Mouse (Mus musculus): ENCODE results near the gene Itm2a.

The Itm2a gene

GRCm38 (mm10) chrX:107402915-107403912, at the start of gene Itm2a:
TSS of gene Itm2a (minus strand) at chrX:107403376.
- DNase-seq (ENCODE audit: low read depth, low spot score): peak; percentile 70

GRCm38 (mm10) chrX:107435887-107436286, 32.7 kb upstream of the Itm2a start:
- no peak for DNase-seq (ENCODE audit: low read depth, low spot score)

GRCm38 (mm10) chrX:107421304-107421703, 18.1 kb upstream of the Itm2a start:
- no peak for DNase-seq (ENCODE audit: low read depth, low spot score)

DNA sequence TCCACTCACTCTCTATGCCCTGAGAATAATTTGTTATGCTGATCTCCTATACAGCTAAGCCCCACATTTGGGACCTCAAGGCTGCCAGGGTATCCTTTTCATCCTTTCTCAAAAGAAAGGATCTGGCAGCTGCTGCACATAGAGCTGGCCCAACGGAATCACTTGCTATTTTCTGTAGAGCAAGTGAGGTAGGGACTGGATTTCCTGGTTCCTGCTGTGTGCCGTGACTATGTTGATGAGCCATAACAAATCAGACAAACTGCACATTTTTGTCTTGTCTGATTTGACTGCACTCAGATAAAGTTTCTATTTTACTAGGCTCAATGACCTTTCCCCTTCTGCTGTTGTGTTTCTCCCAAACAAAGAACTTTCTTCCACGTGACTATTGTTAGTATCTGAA, 14.2 kb upstream of the Itm2a start:
- peak; percentile 2 for DNase-seq (ENCODE audit: low read depth, low spot score)

GRCm38 (mm10) chrX:107415999-107416398, 12.8 kb upstream of the Itm2a start:
- no peak for DNase-seq (ENCODE audit: low read depth, low spot score)

- DNase-seq (ENCODE audit: low read depth, low spot score): peak; percentile 9
Observed at GRCm38 (mm10) chrX:107402481-107402880, 695 bp downstream of the Itm2a start.

DNA sequence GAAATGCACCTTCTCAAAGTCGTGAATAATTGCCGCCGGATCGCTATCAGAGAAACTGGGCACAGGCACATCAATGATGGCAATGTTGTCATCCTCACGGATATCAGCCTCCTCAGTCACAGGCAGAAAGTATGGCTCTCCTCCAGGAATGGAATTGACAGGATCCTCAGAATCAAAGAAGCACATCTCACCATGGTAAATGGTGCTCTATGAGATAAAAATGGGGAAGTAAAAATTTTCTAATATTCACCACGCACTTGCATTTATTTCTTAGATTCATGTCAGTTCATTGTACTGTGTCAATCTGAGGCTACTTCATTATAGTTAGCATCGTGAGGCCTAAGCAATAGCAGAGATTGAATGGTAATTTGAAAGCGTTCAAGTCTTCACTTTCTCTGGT, 4.1 kb downstream of the Itm2a start:
- no peak for DNase-seq (ENCODE audit: low read depth, low spot score)

DNA sequence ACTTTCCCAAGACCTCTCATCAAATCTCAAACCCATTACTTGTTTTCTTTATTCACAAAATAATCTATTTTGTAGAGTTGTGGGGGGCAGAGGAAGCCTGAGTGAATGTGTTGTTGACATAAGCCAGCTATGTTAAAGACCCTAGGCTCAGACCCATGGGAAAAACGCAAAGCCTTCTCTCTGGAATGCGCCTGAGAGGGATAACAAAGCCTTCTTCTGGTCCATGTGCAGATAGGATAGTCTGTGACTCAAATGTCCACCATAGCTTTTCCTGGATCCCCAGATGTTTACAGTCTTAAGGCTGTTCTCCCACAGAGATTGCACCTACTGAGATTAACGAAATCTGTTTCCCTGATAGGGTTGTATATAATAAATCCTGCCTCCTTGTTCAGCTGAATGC, 9.9 kb downstream of the Itm2a start:
- DNase-seq (ENCODE audit: low read depth, low spot score): no peak

- DNase-seq (ENCODE audit: low read depth, low spot score): no peak
Observed at GRCm38 (mm10) chrX:107375329-107375728, 27.8 kb downstream of the Itm2a start.
